Mouse (Mus musculus) heart, postnatal 0 days (tissue): ENCODE results near the gene Gm10959.

Source experiments
- CTCF ChIP-seq: IDR thresholded peaks from 2 replicates; pipeline ENCODE4 v1.5.1; 2016; ENCODE audit warnings: antibody characterized with exemption, control low read depth, low read depth
- EP300 ChIP-seq: IDR thresholded peaks from 2 replicates; pipeline ENCODE4 v1.6.1; 2016; ENCODE audit warnings: antibody characterized with exemption, low read depth

GRCm38 (mm10) chr3:122878705-122879315 is 40.4 kb downstream of the Gm10959 start:
- TF ChIP-seq EP300 (no peak), CTCF (no peak)
